Mouse (Mus musculus) forelimb bud, embryonic 11.5 days (tissue): ENCODE measurements around the gene Sesn2.
"Not testable (repeated sequence)": the region's sequence is repeated elsewhere in the genome, so short reads cannot be mapped to it uniquely, and the experiment has no call there.

Experiments
- DNase-seq: peaks from one replicate; pipeline ENCODE4 v3.0.0-alpha.2; 2012; ENCODE audit warnings: low read depth, low spot score

The Sesn2 gene

GRCm38 (mm10) chr4:132510352-132510798 lies at the start of gene Sesn2:
TSS of gene Sesn2 (minus strand) at chr4:132510501.
- DNase-seq, result peak; percentile 98

GRCm38 (mm10) chr4:132555550-132555949 lies 45.2 kb upstream of the Sesn2 start:
- not testable (repeated sequence) for DNase-seq

GRCm38 (mm10) chr4:132554653-132555052 lies 44.4 kb upstream of the Sesn2 start:
- DNase-seq, result no peak

- no peak for DNase-seq
Measured at GRCm38 (mm10) chr4:132554221-132554620, 43.9 kb upstream of the Sesn2 start.

GRCm38 (mm10) chr4:132545851-132546250 lies 35.5 kb upstream of the Sesn2 start:
- peak; percentile 71 for DNase-seq

- no peak for DNase-seq
Measured at GRCm38 (mm10) chr4:132542724-132543123, 32.4 kb upstream of the Sesn2 start.

GRCm38 (mm10) chr4:132541413-132541812 lies 31.1 kb upstream of the Sesn2 start:
- DNase-seq, result no peak

GRCm38 (mm10) chr4:132539481-132539880 lies 29.2 kb upstream of the Sesn2 start:
- no peak for DNase-seq

GRCm38 (mm10) chr4:132535406-132536121 lies 25.3 kb upstream of the Sesn2 start, which contains the start of gene Dnajc8:
TSS of gene Dnajc8 (plus strand) at chr4:132535550.
- peak; percentile 95 for DNase-seq

- peak; percentile 92 for DNase-seq
Measured at GRCm38 (mm10) chr4:132532981-132533916, 22.9 kb upstream of the Sesn2 start, which contains the start of gene Atpif1. TSS of gene Atpif1 (minus strand) at chr4:132533659.

GRCm38 (mm10) chr4:132532496-132532895 lies 22.2 kb upstream of the Sesn2 start:
- no peak for DNase-seq

- no peak for DNase-seq
Measured at GRCm38 (mm10) chr4:132530033-132530804, 19.9 kb upstream of the Sesn2 start.

GRCm38 (mm10) chr4:132529344-132529743 lies 19.0 kb upstream of the Sesn2 start:
- no peak for DNase-seq

- no peak for DNase-seq
Measured at GRCm38 (mm10) chr4:132527917-132528522, 17.7 kb upstream of the Sesn2 start.

- DNase-seq, result no peak
Measured at GRCm38 (mm10) chr4:132526678-132527077, 16.4 kb upstream of the Sesn2 start.

- no peak for DNase-seq
Measured at GRCm38 (mm10) chr4:132524808-132525207, 14.5 kb upstream of the Sesn2 start.

GRCm38 (mm10) chr4:132524321-132524741 lies 14.0 kb upstream of the Sesn2 start:
- DNase-seq, result no peak

GRCm38 (mm10) chr4:132519188-132519587 lies 8.9 kb upstream of the Sesn2 start:
- DNase-seq, result no peak

GRCm38 (mm10) chr4:132518066-132518465 lies 7.8 kb upstream of the Sesn2 start:
- DNase-seq, result no peak

GRCm38 (mm10) chr4:132515369-132516155 lies 5.3 kb upstream of the Sesn2 start:
- DNase-seq, result peak; percentile 97
